Mouse (Mus musculus): ENCODE measurements around the gene Olfr427. TPM values are rescaled to one million over a fixed set of nuclear protein-coding genes. Genes with fewer than 3 reads are reported as not detected.

Gene Olfr427
- total RNA-seq (2023), result not detected in 4 replicates

DNA sequence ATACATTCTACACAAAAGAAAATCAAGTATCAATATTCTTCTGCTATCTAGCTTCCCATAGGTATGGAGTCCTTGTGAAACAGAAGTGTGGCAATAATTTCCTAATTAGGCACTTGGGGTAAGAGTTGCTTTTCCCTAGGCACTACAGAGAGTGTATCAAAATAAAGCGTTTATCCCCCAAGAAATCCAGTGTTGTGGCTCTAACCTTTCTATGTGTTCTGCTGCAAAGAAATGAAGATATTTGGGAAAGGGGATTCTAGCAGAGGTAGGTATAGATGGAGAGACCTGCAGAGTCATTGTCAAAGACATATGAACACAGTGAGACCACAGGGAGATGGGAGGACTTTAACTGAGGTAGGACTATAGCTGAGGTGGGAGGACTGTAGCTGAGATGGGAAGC, at the start of gene Olfr427:
TSS of gene Olfr427 (plus strand) at position 301 of the 400 bp plus-strand sequence.

DNA sequence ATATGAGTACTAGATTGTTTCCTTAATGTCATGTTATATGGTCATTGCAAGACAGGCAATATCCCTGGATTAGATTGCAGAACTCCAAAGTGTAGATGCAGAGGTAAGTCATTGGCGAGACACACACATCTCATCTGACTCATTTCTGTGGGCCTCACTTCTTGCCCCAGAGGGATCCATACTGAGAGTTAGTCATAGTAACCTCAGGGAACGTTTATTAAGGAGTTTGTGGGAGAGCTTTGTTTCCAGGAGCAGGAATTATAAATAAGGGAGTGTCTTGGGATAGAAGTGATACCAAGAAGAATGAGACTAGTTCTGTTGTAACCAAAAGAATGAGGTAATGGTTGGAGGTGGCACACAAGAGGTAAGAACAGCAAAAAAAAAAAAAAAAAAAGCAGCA, 47.8 kb upstream of the Olfr427 start, which contains the start of gene Olfr432:
TSS of gene Olfr432 (plus strand) at position 313 of the 400 bp plus-strand sequence.

DNA sequence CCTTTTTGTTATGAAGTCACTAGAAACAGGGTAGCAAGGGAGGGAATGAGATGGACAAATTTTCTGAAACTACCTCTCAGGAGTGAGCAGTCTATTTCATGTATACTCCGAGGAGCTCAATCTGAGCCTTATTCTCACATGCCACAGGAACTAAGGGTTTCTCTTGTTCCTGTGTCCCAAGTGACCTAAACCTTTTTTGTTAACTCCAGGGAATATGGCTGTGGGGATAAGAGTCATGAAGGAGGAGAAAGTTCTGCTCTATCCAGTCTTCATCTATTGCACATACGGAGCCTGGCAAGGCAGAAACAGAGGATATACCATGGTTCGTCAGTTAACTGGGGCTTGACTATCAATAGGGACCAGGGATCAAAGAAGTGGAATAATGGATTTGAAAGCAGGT, 30.4 kb upstream of the Olfr427 start, which contains the start of gene Olfr430:
TSS of gene Olfr430 (plus strand) at position 301 of the 400 bp plus-strand sequence.

DNA sequence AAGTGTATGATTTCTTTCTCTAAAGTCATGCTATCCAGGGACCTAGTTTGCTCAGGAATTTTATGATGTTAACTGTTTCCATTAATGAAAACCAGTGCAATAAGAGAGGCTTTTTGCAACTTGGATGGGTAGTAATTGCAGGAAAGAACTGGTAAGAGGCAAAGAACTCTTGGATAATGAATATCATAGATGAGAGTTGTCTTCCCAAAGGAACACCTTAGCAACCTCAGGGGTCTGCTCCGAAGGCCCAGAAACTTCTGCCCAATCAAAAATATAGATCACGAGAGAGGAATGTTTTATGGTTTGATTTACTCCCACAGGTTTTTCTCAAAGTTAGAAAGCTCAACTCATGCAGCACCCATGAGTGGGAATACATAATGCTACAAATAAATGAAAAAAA, 12.7 kb upstream of the Olfr427 start, which contains the start of gene Olfr429:
TSS of gene Olfr429 (plus strand) at position 301 of the 400 bp plus-strand sequence.

DNA sequence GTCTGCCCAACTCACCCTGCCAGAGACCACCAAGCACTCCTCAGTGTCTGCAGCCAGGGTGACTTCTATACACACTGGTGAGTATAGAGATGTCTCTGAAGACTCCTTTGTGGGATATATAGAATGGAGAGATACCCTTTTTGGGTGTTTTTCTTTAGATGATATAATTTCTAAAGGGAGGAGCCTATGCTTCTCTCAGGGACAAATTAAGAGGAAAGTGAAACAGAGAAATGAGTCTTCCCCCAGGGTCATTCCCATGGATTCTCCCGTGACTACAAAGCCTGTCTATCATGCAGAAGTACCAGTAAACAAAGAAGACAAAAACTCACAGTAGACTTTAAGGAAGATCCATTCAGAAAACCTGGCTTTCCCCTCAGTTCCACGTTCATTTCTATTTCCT, 24.4 kb downstream of the Olfr427 start, which contains the start of gene Olfr231:
TSS of gene Olfr231 (minus strand) at position 101 of the 400 bp plus-strand sequence.

DNA sequence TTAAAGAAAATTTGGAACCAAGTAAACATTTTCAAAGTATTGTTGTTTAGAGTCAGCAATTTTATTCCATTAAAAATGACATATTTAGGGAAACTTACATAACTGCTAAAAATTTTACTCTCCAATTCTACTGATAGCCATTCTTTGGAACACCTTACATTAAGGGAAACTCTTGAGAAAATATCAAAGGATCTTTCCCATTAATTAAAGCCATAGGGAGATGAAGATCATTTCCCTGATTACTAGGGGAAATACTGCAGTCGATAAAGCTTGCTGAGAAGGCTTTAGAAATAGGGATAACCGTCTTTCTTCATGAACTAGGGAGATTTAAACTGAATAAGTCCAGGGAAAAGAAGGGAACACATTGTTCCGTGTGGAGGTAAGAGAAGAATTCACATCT, 34.5 kb downstream of the Olfr427 start, which contains the start of gene Olfr424:
TSS of gene Olfr424 (plus strand) at position 301 of the 400 bp plus-strand sequence.

Other genes with a start within 250 kb of the Olfr427 start
- 0.33 to 0.35 TPM in 2 of 4 replicates, not detected in the others for gene Ifi211, start 183.8 kb upstream of the Olfr427 start, total RNA-seq (2023)
- gene Mndal, start 154.4 kb upstream of the Olfr427 start, total RNA-seq (2023), result 484 to 551 TPM (median 509 TPM) in 4 replicates
- gene Ifi203, start 154.2 kb upstream of the Olfr427 start, total RNA-seq (2023), result 242 to 252 TPM (median 247 TPM) in 4 replicates
- gene Ifi202b, start 114.1 kb upstream of the Olfr427 start, total RNA-seq (2023), result not detected in 4 replicates
- 4.6 to 7.0 TPM (median 6.2 TPM) in 4 replicates for gene Ifi205, start 65.1 kb upstream of the Olfr427 start, total RNA-seq (2023)
- 0.37 TPM in 1 of 4 replicates, not detected in the others for gene Olfr433, start 56.2 kb upstream of the Olfr427 start, total RNA-seq (2023)
- not detected in 4 replicates for gene Olfr432, start 47.7 kb upstream of the Olfr427 start, total RNA-seq (2023)
- gene Olfr430, start 30.3 kb upstream of the Olfr427 start, total RNA-seq (2023), result not detected in 4 replicates
- not detected in 4 replicates for gene Olfr429, start 12.6 kb upstream of the Olfr427 start, total RNA-seq (2023)
- not detected in 4 replicates for gene Olfr231, start 24.3 kb downstream of the Olfr427 start, total RNA-seq (2023)
- not detected in 4 replicates for gene Olfr424, start 34.6 kb downstream of the Olfr427 start, total RNA-seq (2023)
- not detected in 4 replicates for gene Olfr420, start 58.7 kb downstream of the Olfr427 start, total RNA-seq (2023)
- gene Spta1, start 75.9 kb downstream of the Olfr427 start, total RNA-seq (2023), result 0.06 TPM in 1 of 4 replicates, not detected in the others
- gene Olfr419, start 155.2 kb downstream of the Olfr427 start, total RNA-seq (2023), result not detected in 4 replicates
- gene Mptx1, start 233.6 kb downstream of the Olfr427 start, total RNA-seq (2023), result not detected in 4 replicates